Mouse (Mus musculus) hindbrain, embryonic 12.5 days (tissue): ENCODE results near the gene Dok5. TPM values are rescaled to one million over a fixed set of nuclear protein-coding genes. Genes with fewer than 3 reads are reported as not detected.

Source experiments
- ATAC-seq: fragments of 200-750 bp; cut with Nextera tagmentation; 2 replicates; pipeline ENCODE4 v1.8.0; 2017; ENCODE audit warnings: moderate TSS enrichment; ENCODE audit not compliant: low FRiP score
- H3K27ac ChIP-seq: fragments of 300-500 bp; sonication (generic); 2 replicates; pipeline ENCODE4 v1.5.1; 2016; ENCODE audit warnings: mild to moderate bottlenecking
- H3K27me3 ChIP-seq: fragments of 300-500 bp; sonication (generic); 2 replicates; pipeline ENCODE4 v1.6.1; 2016; ENCODE audit warnings: mild to moderate bottlenecking
- H3K36me3 ChIP-seq: fragments of 300-500 bp; sonication (generic); 2 replicates; pipeline ENCODE4 v1.6.1; 2016; ENCODE audit warnings: mild to moderate bottlenecking
- H3K4me1 ChIP-seq: fragments of 300-500 bp; sonication (generic); 2 replicates; pipeline ENCODE4 v1.6.1; 2016
- H3K4me2 ChIP-seq: fragments of 300-500 bp; sonication (generic); replicated peaks from 2 replicates; pipeline ENCODE4 v1.6.1; 2016; ENCODE audit warnings: mild to moderate bottlenecking
- H3K4me3 ChIP-seq: fragments of 300-500 bp; sonication (generic); 2 replicates; pipeline ENCODE4 v1.5.1; 2016; ENCODE audit warnings: mild to moderate bottlenecking
- H3K9ac ChIP-seq: fragments of 300-500 bp; sonication (generic); 2 replicates; pipeline ENCODE4 v1.6.1; 2016; ENCODE audit warnings: mild to moderate bottlenecking, moderate library complexity
- H3K9me3 ChIP-seq: fragments of 300-500 bp; sonication (generic); replicated peaks from 2 replicates; pipeline ENCODE4 v1.6.1; 2016; ENCODE audit warnings: mild to moderate bottlenecking
- WGBS: fragments of 180-500 bp; shearing (Covaris S2); methylation state at CpG from one replicate; pipeline ENCODE4 v1.1.7; 2016; 5-methylcytosine and 5-hydroxymethylcytosine counted together
- polyA plus RNA-seq: library from polyadenylated mRNA; unstranded; fragments of >200 nt; fragmentation: Nextera tagmentation; extraction: Ambion mirVana; gene quantifications from 2 replicates; pipeline ENCODE4 v1.2.1, GENCODE M21; 2016

Gene Dok5
- polyA plus RNA-seq, 1 experiment from 2014 or later, result 30.9 TPM

GRCm38 (mm10) chr2:170724716-170725115 lies 6.9 kb upstream of the Dok5 start:
- H3K4me3 ChIP-seq, result no peak overlapping the region
- H3K9ac ChIP-seq, result no peak overlapping the region
- no peak for ATAC-seq
- H3K9me3 ChIP-seq, result no peaks in the 10 kb centered on the region
- WGBS, result 86% methylated on average over 11 of the region's 11 CpGs
- H3K27me3 ChIP-seq, result no peaks in the 10 kb centered on the region
- no peaks in the 10 kb centered on the region; the same call in 1 of the 2 replicates for H3K4me1 ChIP-seq
- no peak overlapping the region for H3K4me2 ChIP-seq
- H3K27ac ChIP-seq, result no peak overlapping the region
- no peaks in the 10 kb centered on the region for H3K36me3 ChIP-seq

DNA sequence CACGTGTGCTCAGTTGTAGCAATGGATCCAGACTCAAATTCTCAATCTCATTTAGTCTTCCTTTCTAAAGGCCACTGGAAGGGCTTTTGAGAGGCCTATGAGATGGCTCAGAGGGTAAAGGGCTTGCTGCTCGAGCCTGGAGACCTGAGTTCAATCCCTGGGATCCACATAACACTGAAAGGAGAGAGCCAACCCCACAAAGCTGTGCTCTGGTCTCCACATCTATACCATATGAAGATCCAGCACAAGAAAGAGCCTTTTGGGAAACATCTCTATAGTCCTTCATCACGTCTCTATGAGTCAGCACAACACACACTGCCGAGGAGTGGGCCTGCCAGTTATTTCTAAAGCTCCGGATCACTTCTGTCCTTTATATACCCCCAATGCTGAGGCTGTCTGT lies 5.8 kb upstream of the Dok5 start:
- no peak overlapping the region for H3K4me2 ChIP-seq
- 89% methylated on average over 5 of the region's 5 CpGs for WGBS
- H3K27ac ChIP-seq, result no peak overlapping the region
- ATAC-seq, result no peak
- H3K27me3 ChIP-seq, result no peaks in the 10 kb centered on the region
- no peak overlapping the region for H3K9ac ChIP-seq
- H3K9me3 ChIP-seq, result no peaks in the 10 kb centered on the region
- H3K4me3 ChIP-seq, result no peak overlapping the region
- no peaks in the 10 kb centered on the region for H3K36me3 ChIP-seq
- no peaks in the 10 kb centered on the region for H3K4me1 ChIP-seq

GRCm38 (mm10) chr2:170726996-170727710 lies 4.5 kb upstream of the Dok5 start:
- no peak for ATAC-seq
- no peak overlapping the region for H3K4me2 ChIP-seq
- H3K27ac ChIP-seq, result no peak overlapping the region
- H3K4me1 ChIP-seq, result 0 out of 2 replicates have a peak, but pooled peaks cover 3% of the 10 kb centered on the region
- H3K36me3 ChIP-seq, result no peaks in the 10 kb centered on the region
- H3K9ac ChIP-seq, result no peak overlapping the region
- no peaks in the 10 kb centered on the region for H3K27me3 ChIP-seq
- no peaks in the 10 kb centered on the region for H3K9me3 ChIP-seq
- whole genome bisulfite sequencing, result 40% methylated on average over 6 of the region's 6 CpGs
- H3K4me3 ChIP-seq, result no peak overlapping the region

DNA sequence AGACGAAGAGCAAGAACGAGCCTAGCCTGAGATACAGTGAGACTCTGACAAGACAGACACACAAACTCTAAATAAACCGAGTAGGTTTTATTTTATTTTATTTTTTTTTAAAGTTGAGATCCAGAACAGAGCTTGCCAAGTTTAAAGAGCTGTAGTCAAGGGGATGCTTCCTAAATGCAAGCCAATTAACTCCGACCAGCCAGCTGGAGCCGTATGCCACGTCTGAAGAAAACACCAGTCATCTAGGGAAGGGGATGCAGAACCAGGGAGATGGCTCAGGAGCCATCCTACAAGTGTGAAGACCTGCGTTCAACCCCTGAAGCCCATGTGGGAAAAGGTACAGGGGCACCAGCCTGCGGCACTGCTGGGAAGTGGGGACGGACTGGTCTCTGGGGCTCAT lies 2.7 kb upstream of the Dok5 start:
- H3K36me3 ChIP-seq, result no peaks in the 10 kb centered on the region
- 0 out of 2 replicates have a peak, but pooled peaks cover 9% of the 10 kb centered on the region for H3K4me1 ChIP-seq
- no peak overlapping the region for H3K9ac ChIP-seq
- no peak overlapping the region for H3K4me3 ChIP-seq
- H3K27ac ChIP-seq, result no peak overlapping the region
- no peak overlapping the region for H3K4me2 ChIP-seq
- no peaks in the 10 kb centered on the region for H3K9me3 ChIP-seq
- WGBS, result 90% methylated on average over 9 of the region's 9 CpGs
- no peaks in the 10 kb centered on the region; the same call in 1 of the 2 replicates for H3K27me3 ChIP-seq
- ATAC-seq, result no peak

- WGBS, result 52% methylated on average over 2 of the region's 2 CpGs
- H3K9ac ChIP-seq, result no peak overlapping the region
- H3K9me3 ChIP-seq, result no peaks in the 10 kb centered on the region
- H3K36me3 ChIP-seq, result no peaks in the 10 kb centered on the region
- H3K4me2 ChIP-seq, result no peak overlapping the region
- no peak overlapping the region for H3K27ac ChIP-seq
- peaks cover 15% of the 10 kb centered on the region for H3K4me1 ChIP-seq
- ATAC-seq, result no peak
- H3K27me3 ChIP-seq, result no peaks in the 10 kb centered on the region; the same call in 1 of the 2 replicates
- H3K4me3 ChIP-seq, result no peak overlapping the region
Measured at GRCm38 (mm10) chr2:170729661-170730060, 1.9 kb upstream of the Dok5 start.

- H3K9me3 ChIP-seq, result no peaks in the 10 kb centered on the region
- H3K27ac ChIP-seq, result no peak overlapping the region
- H3K4me2 ChIP-seq, result no peak overlapping the region
- H3K9ac ChIP-seq, result no peak overlapping the region
- ATAC-seq, result no peak
- peaks cover 16% of the 10 kb centered on the region for H3K4me1 ChIP-seq
- no peaks in the 10 kb centered on the region; the same call in 1 of the 2 replicates for H3K27me3 ChIP-seq
- 83% methylated on average over 8 of the region's 8 CpGs for WGBS
- H3K36me3 ChIP-seq, result no peaks in the 10 kb centered on the region
- no peak overlapping the region for H3K4me3 ChIP-seq
Measured at GRCm38 (mm10) chr2:170730136-170730535, 1.5 kb upstream of the Dok5 start.

DNA sequence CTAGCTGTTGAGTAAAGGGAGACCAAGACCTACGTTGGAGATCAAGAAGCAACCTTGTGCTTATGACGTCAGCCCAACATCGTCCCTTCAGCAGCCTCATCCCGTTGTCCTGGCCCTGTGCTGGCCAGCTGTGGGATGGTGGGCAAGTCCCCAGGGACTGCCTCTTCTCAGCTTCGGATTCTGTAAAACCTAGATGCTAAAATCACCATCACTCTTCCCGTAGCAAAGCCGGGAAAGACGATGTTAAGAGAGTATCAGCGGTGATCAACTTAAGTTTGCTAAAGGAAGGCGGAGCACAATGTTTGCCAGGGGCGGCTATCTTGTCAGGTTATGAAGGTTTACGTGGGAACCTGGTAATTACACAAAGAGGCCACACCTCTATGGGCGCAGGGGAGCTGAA lies 826 bp upstream of the Dok5 start:
- no peaks in the 10 kb centered on the region; the same call in 1 of the 2 replicates for H3K27me3 ChIP-seq
- 68% methylated on average over 13 of the region's 13 CpGs for WGBS
- H3K9me3 ChIP-seq, result no peaks in the 10 kb centered on the region
- H3K36me3 ChIP-seq, result no peaks in the 10 kb centered on the region
- peak overlapping the region; percentile 74 for H3K4me2 ChIP-seq
- H3K27ac ChIP-seq, result peak overlapping the region; percentile 74; the same call in 1 of the 2 replicates
- H3K9ac ChIP-seq, result no peak overlapping the region
- ATAC-seq, result no peak
- no peak overlapping the region; the same call in 1 of the 2 replicates for H3K4me3 ChIP-seq
- peaks cover 16% of the 10 kb centered on the region for H3K4me1 ChIP-seq

DNA sequence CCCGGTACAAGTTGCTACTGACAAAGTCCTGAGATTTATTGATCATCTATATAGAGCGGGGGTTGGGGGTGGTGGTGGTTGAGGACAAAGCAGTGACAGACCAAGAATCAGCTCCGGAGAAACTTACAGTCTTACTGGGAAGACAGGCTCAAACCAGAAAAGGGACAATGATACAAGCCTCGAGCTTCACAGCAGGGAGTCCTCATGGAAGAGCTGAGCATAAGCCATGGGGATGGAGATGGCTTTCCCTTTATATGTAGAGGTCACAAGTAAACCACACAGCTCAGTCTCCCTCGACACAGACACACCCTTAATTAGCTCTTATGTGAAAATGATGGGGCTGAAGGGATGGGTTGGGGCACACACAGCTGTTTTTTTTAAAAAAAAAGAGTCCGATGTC lies 402 bp upstream of the Dok5 start:
- peak; percentile 53 for ATAC-seq
- Histone ChIP-seq H3K4me2 (peak overlapping the region; percentile 74), H3K9me3 (no peaks in the 10 kb centered on the region), H3K9ac (peak overlapping the region; percentile 65), H3K36me3 (no peaks in the 10 kb centered on the region), H3K4me1 (peaks cover 16% of the 10 kb centered on the region), H3K4me3 (peak overlapping the region; percentile 44), H3K27ac (peak overlapping the region; percentile 74), H3K27me3 (no peaks in the 10 kb centered on the region; the same call in 1 of the 2 replicates)
- WGBS, result 16% methylated on average over 6 of the region's 6 CpGs

DNA sequence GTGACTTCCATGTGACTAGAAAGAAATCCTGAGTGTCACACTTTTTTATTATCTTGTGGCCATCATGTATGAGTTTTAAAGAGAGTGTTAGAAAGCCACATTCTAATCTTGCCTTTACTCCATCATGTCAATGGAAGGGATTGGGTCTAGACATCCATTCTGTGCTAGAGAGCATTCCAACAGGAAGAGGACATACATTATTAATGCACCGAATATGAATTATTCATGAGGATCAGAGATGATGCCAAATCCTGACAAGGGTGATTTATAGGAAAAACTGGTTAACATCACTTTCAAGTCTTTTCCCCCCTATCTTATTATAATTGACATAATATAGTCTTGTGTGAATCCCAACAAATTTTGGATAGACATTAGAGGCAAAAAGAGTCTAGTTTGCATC lies 2.1 kb downstream of the Dok5 start:
- WGBS, result 62% methylated on average over 1 of the region's 1 CpGs
- no peak overlapping the region for H3K27ac ChIP-seq
- H3K9me3 ChIP-seq, result no peaks in the 10 kb centered on the region
- H3K36me3 ChIP-seq, result no peaks in the 10 kb centered on the region
- no peaks in the 10 kb centered on the region; the same call in 1 of the 2 replicates for H3K27me3 ChIP-seq
- peak overlapping the region; percentile 74 for H3K4me2 ChIP-seq
- H3K9ac ChIP-seq, result no peak overlapping the region
- no peak overlapping the region for H3K4me3 ChIP-seq
- no peak for ATAC-seq
- peaks cover 16% of the 10 kb centered on the region for H3K4me1 ChIP-seq

DNA sequence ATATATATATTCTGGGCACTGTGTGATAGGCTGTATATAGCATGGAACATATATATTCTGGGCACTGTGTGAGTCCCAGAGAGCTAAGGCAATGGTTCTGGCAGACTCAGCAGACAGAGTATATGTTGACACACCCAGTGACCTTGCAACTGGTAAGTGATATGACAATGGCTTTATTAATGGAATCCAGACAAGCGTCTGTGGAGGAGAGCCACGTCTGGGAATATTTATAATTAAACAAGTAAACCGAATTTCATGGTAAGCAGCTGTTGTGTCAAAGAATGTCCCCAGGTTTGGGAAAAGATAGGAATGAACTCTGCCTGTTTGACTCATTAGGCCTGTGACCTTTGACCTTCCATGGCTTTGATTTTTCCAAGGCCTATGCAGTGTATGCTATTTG lies 2.8 kb downstream of the Dok5 start:
- 50% methylated on average over 3 of the region's 3 CpGs for WGBS
- H3K4me2 ChIP-seq, result peak overlapping the region; percentile 27
- H3K4me1 ChIP-seq, result peaks cover 16% of the 10 kb centered on the region

DNA sequence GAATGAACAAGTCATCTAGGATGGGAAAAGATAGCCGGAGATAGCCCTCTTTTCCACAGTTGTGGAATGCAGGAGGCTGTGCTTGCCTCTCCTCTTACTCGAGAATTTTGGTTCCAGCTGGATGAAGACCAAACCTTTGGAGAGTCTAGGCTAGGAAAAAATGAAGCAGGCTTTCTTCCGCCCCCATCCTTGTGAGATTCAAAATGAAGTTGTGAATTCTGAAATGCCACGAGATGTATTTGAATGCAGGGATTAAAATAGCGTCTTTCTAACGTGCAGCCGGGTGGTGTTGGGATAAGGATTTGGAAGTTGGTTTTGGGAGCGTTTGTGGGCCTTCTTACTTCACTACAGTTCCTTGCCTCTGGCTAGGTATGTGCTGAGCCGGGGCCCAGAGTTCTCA lies 6.8 kb downstream of the Dok5 start:
- no peak for ATAC-seq
- Histone ChIP-seq H3K27me3 (no peaks in the 10 kb centered on the region), H3K4me1 (peaks cover 13% of the 10 kb centered on the region), H3K4me3 (no peak overlapping the region), H3K9ac (no peak overlapping the region), H3K4me2 (no peak overlapping the region), H3K36me3 (no peaks in the 10 kb centered on the region), H3K27ac (no peak overlapping the region), H3K9me3 (no peaks in the 10 kb centered on the region)
- WGBS, result 89% methylated on average over 9 of the region's 9 CpGs

More for the DNA sequence above, 2.8 kb downstream of the Dok5 start:
- H3K4me3 ChIP-seq, result no peak overlapping the region
- ATAC-seq, result no peak
- no peaks in the 10 kb centered on the region; the same call in 1 of the 2 replicates for H3K27me3 ChIP-seq
- no peak overlapping the region for H3K9ac ChIP-seq
- no peaks in the 10 kb centered on the region for H3K36me3 ChIP-seq
- H3K27ac ChIP-seq, result 0 out of 2 replicates have a peak overlapping the region, but pooled peaks have one; percentile 7
- no peaks in the 10 kb centered on the region for H3K9me3 ChIP-seq

DNA sequence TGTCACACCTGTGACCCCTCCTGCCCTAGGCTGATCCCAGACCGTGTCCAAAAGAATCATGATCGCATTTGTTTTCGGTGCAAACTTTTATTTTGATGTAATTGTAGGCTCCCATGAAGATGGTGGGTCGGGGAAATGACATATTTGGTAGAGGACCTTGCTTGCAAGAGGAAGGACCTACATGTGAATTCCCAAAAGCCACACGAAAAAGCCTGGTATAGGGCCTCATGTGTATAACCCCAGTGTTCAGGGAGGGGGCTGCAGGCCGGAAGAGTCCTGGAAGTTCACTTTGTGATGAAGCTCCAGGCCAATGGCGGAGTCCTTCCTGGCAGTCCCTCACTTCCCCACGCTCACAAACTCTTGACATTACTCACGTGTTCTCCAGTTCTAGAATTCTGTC lies 7.3 kb downstream of the Dok5 start:
- Histone ChIP-seq H3K4me3 (no peak overlapping the region), H3K9ac (no peak overlapping the region), H3K9me3 (no peaks in the 10 kb centered on the region), H3K36me3 (no peaks in the 10 kb centered on the region), H3K4me1 (peaks cover 13% of the 10 kb centered on the region), H3K27ac (no peak overlapping the region), H3K27me3 (no peaks in the 10 kb centered on the region), H3K4me2 (no peak overlapping the region)
- 94% methylated on average over 9 of the region's 9 CpGs for WGBS
- ATAC-seq, result no peak
